ENCODE assay signal across 25 mouse cellular contexts in genomic region chr15:71129802-71130201, GRCm38 (mm10).
"Had no signal": no experiment of that assay in that cellular context is flagged by ENCODE, and none has a peak within 500 bp of the region (broad histone marks: within the 10 kb centered on the region; RNA-seq: fewer than 3 reads in every experiment).

No protein-coding gene starts in this region.

- H3K9ac ChIP-seq: heart, embryonic 13.5 days; heart, embryonic 15.5 days; hindbrain, embryonic 13.5 days; hindbrain, embryonic 15.5 days; kidney, embryonic 15.5 days; limb, embryonic 13.5 days; limb, embryonic 15.5 days had no signal

- ATAC-seq: hindbrain, postnatal 0 days; intestine, embryonic 16.5 days had no signal

- DNase-seq: gastrocnemius, postnatal 14 days; gastrocnemius, postnatal 36 days; heart, adult 11 months; heart, adult 2 months; heart, postnatal 14 days; heart, postnatal 36 days; kidney, adult 11 months; kidney, adult 2 months; kidney, adult 9 months; kidney, postnatal 14 days; kidney, postnatal 36 days; layer of hippocampus, adult 9-11 months; layer of hippocampus, postnatal 36 days; left cerebral cortex, postnatal 4 days had no signal

- H3K9me3 ChIP-seq: heart, embryonic 13.5 days; heart, embryonic 15.5 days; hindbrain, embryonic 13.5 days; hindbrain, embryonic 15.5 days; kidney, embryonic 15.5 days; limb, embryonic 13.5 days; limb, embryonic 15.5 days had no signal

- H3K4me1 ChIP-seq: heart, embryonic 13.5 days; heart, embryonic 15.5 days; hindbrain, embryonic 13.5 days; hindbrain, embryonic 15.5 days; kidney, embryonic 15.5 days; limb, embryonic 13.5 days; limb, embryonic 15.5 days had no signal

- H3K27me3 ChIP-seq: heart, embryonic 13.5 days; heart, embryonic 15.5 days; hindbrain, embryonic 13.5 days; hindbrain, embryonic 15.5 days; kidney, embryonic 15.5 days; limb, embryonic 13.5 days; limb, embryonic 15.5 days had no signal

- H3K4me2 ChIP-seq: heart, embryonic 11.5 days; heart, embryonic 13.5 days; heart, embryonic 15.5 days; hindbrain, embryonic 13.5 days; hindbrain, embryonic 15.5 days; kidney, embryonic 15.5 days; limb, embryonic 13.5 days; limb, embryonic 15.5 days had no signal

- H3K36me3 ChIP-seq: heart, embryonic 13.5 days; heart, embryonic 15.5 days; hindbrain, embryonic 13.5 days; hindbrain, embryonic 15.5 days; kidney, embryonic 15.5 days; limb, embryonic 13.5 days; limb, embryonic 15.5 days had no signal

- H3K27ac ChIP-seq: heart, adult 2 months; heart, embryonic 13.5 days; heart, embryonic 15.5 days; hindbrain, embryonic 13.5 days; hindbrain, embryonic 15.5 days; hindbrain, postnatal 0 days; kidney, embryonic 15.5 days; kidney, postnatal 0 days; limb, embryonic 13.5 days; limb, embryonic 15.5 days had no signal

- H3K4me3 ChIP-seq: heart, adult 2 months; heart, embryonic 13.5 days; heart, embryonic 15.5 days; hindbrain, embryonic 13.5 days; hindbrain, embryonic 15.5 days; kidney, embryonic 15.5 days; limb, embryonic 13.5 days; limb, embryonic 15.5 days had no signal
